Mouse (Mus musculus) erythroblast, embryonic 14.5 days (primary cell): ENCODE data around the gene Lrrtm4.

Experiments used
- GATA1 ChIP-seq: IDR thresholded peaks from 2 replicates; pipeline ENCODE4 v1.6.1; 2012; ENCODE audit warnings: low read length, inconsistent platforms, mixed read lengths
- TAL1 ChIP-seq: IDR thresholded peaks from 3 replicates; pipeline ENCODE4 v1.6.1; 2012; ENCODE audit warnings: low read length, inconsistent platforms, mixed read lengths

DNA sequence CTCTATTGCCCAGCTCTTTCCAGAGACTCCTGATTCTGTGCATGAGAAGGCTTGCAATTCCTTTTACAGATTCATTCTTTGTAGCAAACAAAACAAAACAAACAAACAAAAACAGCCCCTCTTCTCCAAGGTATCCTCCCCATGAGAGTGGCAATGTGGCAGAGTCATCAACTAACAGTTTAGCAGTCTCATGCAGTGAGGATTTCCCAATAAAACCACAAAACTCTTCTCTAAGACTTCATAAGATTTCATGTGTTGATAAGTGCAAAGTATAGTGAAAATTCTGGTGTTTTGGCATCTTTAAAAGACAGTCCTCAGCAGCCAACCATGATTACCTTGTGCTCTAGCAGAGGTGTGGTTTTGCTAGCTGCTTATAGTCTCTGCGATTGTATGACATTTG is 284.9 kb downstream of the Lrrtm4 start:
- TF ChIP-seq GATA1, result no peak
- no peak for TF ChIP-seq TAL1
